Comparison of ENCODE assay signal across 15 mouse cellular contexts in the genomic region with DNA sequence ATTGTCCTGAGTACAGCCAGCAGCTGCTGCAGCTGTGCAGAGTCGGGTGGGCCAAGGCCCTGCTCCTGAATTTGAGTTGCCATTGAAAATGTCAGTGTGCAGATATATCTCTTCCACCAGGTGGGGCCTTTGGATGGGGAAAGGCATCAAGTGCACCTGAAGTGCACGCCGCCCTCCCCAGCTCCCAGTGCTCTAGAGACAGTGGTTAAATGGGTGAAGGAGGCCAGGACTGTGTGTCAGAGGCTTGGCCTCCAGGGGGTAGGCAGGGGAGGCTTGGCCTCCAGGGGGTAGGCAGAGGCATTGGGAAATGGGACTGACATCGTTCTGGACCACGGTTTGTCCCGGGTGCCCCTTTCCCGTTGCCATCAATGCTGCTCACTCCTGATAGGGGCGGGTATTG. TPM values are rescaled to one million over a fixed set of nuclear protein-coding genes. Genes with fewer than 3 reads are reported as not detected.
DNase-seq lines count a peak whose midpoint lies in the region; ATAC-seq and TF ChIP-seq lines count a peak whose summit lies in the region.
"Had no signal": no experiment of that assay in that cellular context is flagged by ENCODE, and none has a peak within 500 bp of the region (broad histone marks: within the 10 kb centered on the region; RNA-seq: fewer than 3 reads in every experiment).

No protein-coding gene starts in this region.

- 0 out of 2 replicates have a peak, but pooled peaks have one; percentile 15 for ATAC-seq in heart, embryonic 14.5 days (ENCODE audit: insufficient number of reproducible peaks, insufficient read depth, low FRiP score, low read depth)
- ATAC-seq in liver, embryonic 11.5 days (replicated peaks; ENCODE audit: low FRiP score) = peak; percentile 42; the same call in 1 of the 2 replicates
- ATAC-seq in G1E (ENCODE audit: extremely low read depth, insufficient number of reproducible peaks, low FRiP score, poor library complexity, severe bottlenecking) = no peak
- no peak for ATAC-seq in liver, postnatal 0 days

- H3K27ac ChIP-seq in heart, embryonic 14.5 days (replicated peaks in 1 of 2; ENCODE audit: control insufficient read depth in 1 of 2, insufficient read depth in 1 of 2, low read depth in 2 of 2, low read length in 2 of 2) = no peak overlapping the region
- no peak overlapping the region for H3K27ac ChIP-seq in liver, embryonic 11.5 days (ENCODE audit: low read depth, low read length)
- no peak overlapping the region for H3K27ac ChIP-seq in liver, postnatal 0 days (ENCODE audit: low read depth)
- H3K27ac ChIP-seq: neural tube, embryonic 13.5 days had no signal

- no peak for DNase-seq in heart, postnatal 14 days
- DNase-seq in liver, embryonic 11.5 days (ENCODE audit: low spot score) = no peak
- DNase-seq in liver (no peak), G1E (ENCODE audit: low spot score) (no peak)
- no peak for DNase-seq in liver, postnatal 0 days
- DNase-seq in urinary bladder, adult 18-20 months (ENCODE audit: low spot score in 2 of 2) = no peak
- DNase-seq in natural killer cell, adult 2 months (ENCODE audit: low spot score in 2 of 2) = no peak
- DNase-seq: heart, postnatal 4 days; layer of hippocampus, adult 9-11 months; left cerebral cortex, postnatal 4 days; right cerebral cortex, adult 18-20 months had no signal

- peaks cover 5 to 12% of the 10 kb centered on the region in 2 experiments for H3K4me1 ChIP-seq in heart, embryonic 14.5 days (ENCODE audit: control insufficient read depth in 2 of 2, insufficient read depth in 2 of 2, low read length in 2 of 2)
- H3K4me1 ChIP-seq in liver, embryonic 11.5 days (replicated peaks; ENCODE audit: control insufficient read depth, insufficient read depth, low read length) = peaks cover 13% of the 10 kb centered on the region; the same call in 1 of the 2 replicates
- H3K4me1 ChIP-seq in G1E (ENCODE audit: insufficient read depth, low read depth, low read length) = peaks cover 72% of the 10 kb centered on the region
- H3K4me1 ChIP-seq in liver, postnatal 0 days (ENCODE audit: insufficient read depth) = no peaks in the 10 kb centered on the region

- no peak overlapping the region for H3K9ac ChIP-seq in heart, embryonic 14.5 days (ENCODE audit: low read length)
- H3K9ac ChIP-seq in liver, embryonic 11.5 days (ENCODE audit: low read depth, low read length) = no peak overlapping the region
- H3K9ac ChIP-seq in liver, postnatal 0 days (replicated peaks) = no peak overlapping the region
- H3K9ac ChIP-seq: neural tube, embryonic 13.5 days had no signal

- intact Hi-C loops in heart, postnatal 14 days (cut with DNase I) = loop anchor here (5.0 kb wide), 1 partner anchor 96 kb away; no protein-coding TSS in a partner anchor

- 0 out of 2 replicates have a peak, but pooled peaks cover 6% of the 10 kb centered on the region for H3K36me3 ChIP-seq in heart, embryonic 14.5 days (ENCODE audit: control insufficient read depth, insufficient read depth, low read length)
- no peaks in the 10 kb centered on the region for H3K36me3 ChIP-seq in liver, embryonic 11.5 days (ENCODE audit: control insufficient read depth, insufficient read depth, low read length)
- peaks cover 38% of the 10 kb centered on the region for H3K36me3 ChIP-seq in G1E (replicated peaks)
- no peaks in the 10 kb centered on the region for H3K36me3 ChIP-seq in liver, postnatal 0 days (replicated peaks; ENCODE audit: insufficient read depth, low read length)

- no peak for TF ChIP-seq EP300 in liver, postnatal 0 days (IDR thresholded peaks at IDR 0.05; ENCODE audit: low read depth)

- no peak overlapping the region for H3K4me2 ChIP-seq in heart, embryonic 14.5 days (ENCODE audit: low read length)
- no peak overlapping the region for H3K4me2 ChIP-seq in liver, embryonic 11.5 days
- H3K4me2 ChIP-seq in liver, postnatal 0 days (ENCODE audit: low read depth, low read length) = no peak overlapping the region
- H3K4me2 ChIP-seq: neural tube, embryonic 13.5 days had no signal

- no peak for TF ChIP-seq CTCF in G1E (IDR thresholded peaks at IDR 0.05; ENCODE audit: low read depth, low read length)
- TF ChIP-seq CTCF in liver, postnatal 0 days (IDR thresholded peaks at IDR 0.05; ENCODE audit: low read depth) = peak; percentile 35

- no peaks in the 10 kb centered on the region for H3K9me3 ChIP-seq in heart, embryonic 14.5 days (ENCODE audit: control insufficient read depth, low read length)
- no peaks in the 10 kb centered on the region for H3K9me3 ChIP-seq in liver, embryonic 11.5 days (ENCODE audit: control insufficient read depth, low read length)
- 0 out of 2 replicates have a peak, but pooled peaks cover 2% of the 10 kb centered on the region for H3K9me3 ChIP-seq in G1E (replicated peaks)
- no peaks in the 10 kb centered on the region for H3K9me3 ChIP-seq in liver, postnatal 0 days (ENCODE audit: low read length)

- H3K27me3 ChIP-seq in heart, embryonic 14.5 days (ENCODE audit: control insufficient read depth, insufficient read depth, low read length) = no peaks in the 10 kb centered on the region
- H3K27me3 ChIP-seq in liver, embryonic 11.5 days (replicated peaks; ENCODE audit: control insufficient read depth, insufficient read depth, low read length) = no peaks in the 10 kb centered on the region
- no peaks in the 10 kb centered on the region for H3K27me3 ChIP-seq in G1E (ENCODE audit: insufficient read depth, low read length)
- no peaks in the 10 kb centered on the region for H3K27me3 ChIP-seq in liver, postnatal 0 days (ENCODE audit: insufficient read depth, low read length)
- H3K27me3 ChIP-seq: megakaryocyte, embryonic 14.5 days; neural tube, embryonic 13.5 days had no signal

- H3K4me3 ChIP-seq in heart, embryonic 14.5 days (ENCODE audit: control insufficient read depth in 1 of 2, insufficient read depth in 1 of 2, low read depth in 1 of 2, low read length in 2 of 2) = no peak overlapping the region
- no peak overlapping the region for H3K4me3 ChIP-seq in liver, embryonic 11.5 days (ENCODE audit: low read depth, low read length)
- H3K4me3 ChIP-seq in G1E (ENCODE audit: low read depth, low read length) = peak overlapping the region; percentile 4; the same call in 1 of the 2 replicates
- no peak overlapping the region for H3K4me3 ChIP-seq in liver, postnatal 0 days (ENCODE audit: low read depth, low read length)
- H3K4me3 ChIP-seq: erythroblast, embryonic 14.5 days; megakaryocyte, embryonic 14.5 days; neural tube, embryonic 13.5 days had no signal

- 67% methylated on average over 8 of the region's 8 CpGs for WGBS in heart, embryonic 14.5 days
- 54% methylated on average over 8 of the region's 8 CpGs for WGBS in liver, embryonic 11.5 days
- WGBS in liver, postnatal 0 days (ENCODE audit: insufficient replicate concordance) = 57% methylated on average over 8 of the region's 8 CpGs

RNA-seq across cellular contexts. Expression of gene Syt13, which starts 51.4 kb away (rescaled TPM):
- polyA plus RNA-seq in heart, embryonic 14.5 days (2014; fragmentation: Nextera tagmentation; extraction: Ambion mirVana) = 0.23 and 0.50 TPM in 2 replicates
- under 1 TPM; 0.36 to 0.95 TPM for total RNA-seq in heart, postnatal 14 days (2021)
- polyA plus RNA-seq in liver, embryonic 11.5 days (2014; fragmentation: Nextera tagmentation; extraction: Ambion mirVana) = 0.71 and 0.78 TPM in 2 replicates
- total RNA-seq in G1E (2014; fragmentation: Nextera tagmentation) (not detected in 2 replicates), G1E (2017) (0.05 and 0.06 TPM in 2 replicates)
- polyA plus RNA-seq in G1E (2012) = not detected in 2 replicates
- polyA plus RNA-seq in liver, postnatal 0 days (2015; fragmentation: Nextera tagmentation; extraction: Ambion mirVana) = 0.06 and 0.19 TPM in 2 replicates
- polyA plus RNA-seq: erythroblast, embryonic 14.5 days had no signal

Comparison
In these comparisons a context has a peak if more than half of its experiments do, and no peak if none do; other contexts are left out.
1. ATAC-seq: peak in heart, embryonic 14.5 days (single experiment) and liver, embryonic 11.5 days (single experiment); none in G1E (single experiment) and liver, postnatal 0 days (single experiment).